Mouse (Mus musculus) cortical plate, adult 2 months (tissue): ENCODE measurements at regions not wholly inside any gene's neighbourhood (a gene's known extent, or its start where the extent isn't known, plus 50 kb on each side); places are given as distances from the start of the nearest gene placed in this dataset.

Experiments
- CTCF ChIP-seq: fragments of 200-500 bp; IDR thresholded peaks from 2 replicates; pipeline ENCODE4 v1.5.1; 2011; ENCODE audit warnings: mild to moderate bottlenecking, control low read depth, low read length; ENCODE audit not compliant: insufficient read depth; ENCODE audit errors: extremely low read depth
- POLR2A ChIP-seq: fragments of 200-500 bp; IDR thresholded peaks from 2 replicates; pipeline ENCODE4 v1.6.1; 2011; ENCODE audit warnings: mild to moderate bottlenecking, low read length, control low read depth; ENCODE audit not compliant: insufficient read depth; ENCODE audit errors: extremely low read depth

- TF ChIP-seq POLR2A: no peak
- TF ChIP-seq CTCF: no peak
Measured at GRCm38 (mm10) chr12:68604524-68605299, 554.3 kb downstream of the Rps29 start.
